Mouse (Mus musculus): Measurements from ENCODE around the gene Rnf41.

The Rnf41 gene

DNA sequence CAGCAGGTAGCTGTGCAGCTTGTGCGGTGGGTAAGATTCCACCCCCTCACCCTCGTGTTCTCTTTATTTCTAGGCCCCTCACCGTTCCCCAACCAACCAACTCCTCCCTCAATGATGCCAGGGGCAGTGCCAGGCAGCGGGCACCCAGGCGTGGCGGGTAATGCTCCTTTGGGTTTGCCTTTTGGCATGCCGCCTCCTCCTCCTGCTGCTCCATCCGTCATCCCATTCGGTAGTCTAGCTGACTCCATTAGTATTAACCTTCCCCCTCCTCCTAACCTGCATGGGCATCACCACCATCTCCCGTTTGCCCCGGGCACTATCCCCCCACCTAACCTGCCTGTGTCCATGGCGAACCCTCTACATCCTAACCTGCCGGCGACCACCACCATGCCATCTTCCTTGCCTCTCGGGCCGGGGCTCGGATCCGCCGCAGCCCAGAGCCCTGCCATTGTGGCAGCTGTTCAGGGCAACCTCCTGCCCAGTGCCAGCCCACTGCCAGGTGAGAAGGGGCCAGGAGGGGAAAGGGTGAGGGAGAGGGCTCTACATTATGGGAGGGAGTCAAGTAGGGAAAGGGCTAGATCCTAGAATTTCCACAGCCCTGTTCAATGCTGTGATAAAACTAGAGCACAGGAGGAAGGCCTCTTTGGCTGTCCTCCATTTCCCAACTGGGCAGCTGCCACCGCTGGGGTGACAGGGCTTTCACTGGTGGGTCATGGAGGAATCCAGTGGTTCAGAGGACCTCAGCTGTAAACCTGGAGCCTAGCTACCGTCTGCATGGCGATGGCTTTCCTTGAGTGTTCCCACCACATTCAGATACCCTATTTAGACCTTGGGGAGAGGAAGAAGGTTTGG, 76.6 kb downstream of the Rnf41 start:
- DNase-seq (ENCODE audit: low spot score), result no peak

DNA sequence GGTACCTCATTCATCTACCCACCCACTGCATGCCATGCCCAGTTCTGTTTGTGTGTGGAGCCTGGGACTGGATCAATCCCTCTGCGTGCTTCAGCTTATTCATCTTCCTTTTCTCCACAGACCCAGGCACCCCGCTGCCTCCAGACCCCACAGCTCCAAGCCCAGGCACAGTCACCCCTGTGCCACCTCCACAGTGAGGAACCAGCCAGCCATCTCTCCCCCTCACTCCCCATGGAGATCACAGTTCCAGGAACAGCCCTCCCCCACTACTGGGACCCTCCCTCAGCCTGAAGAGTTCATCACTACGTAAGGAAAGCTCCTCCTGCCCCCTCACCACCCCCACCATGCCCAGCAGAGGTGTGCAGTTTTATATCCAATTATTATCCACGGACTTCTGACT, 77.3 kb downstream of the Rnf41 start:
- DNase-seq (ENCODE audit: low spot score), result no peak

- no peak for DNase-seq (ENCODE audit: low spot score)
Measured at GRCm38 (mm10) chr10:128489380-128489779, 77.9 kb downstream of the Rnf41 start.

GRCm38 (mm10) chr10:128489785-128490184, 78.3 kb downstream of the Rnf41 start:
- no peak for DNase-seq (ENCODE audit: low spot score)

DNA sequence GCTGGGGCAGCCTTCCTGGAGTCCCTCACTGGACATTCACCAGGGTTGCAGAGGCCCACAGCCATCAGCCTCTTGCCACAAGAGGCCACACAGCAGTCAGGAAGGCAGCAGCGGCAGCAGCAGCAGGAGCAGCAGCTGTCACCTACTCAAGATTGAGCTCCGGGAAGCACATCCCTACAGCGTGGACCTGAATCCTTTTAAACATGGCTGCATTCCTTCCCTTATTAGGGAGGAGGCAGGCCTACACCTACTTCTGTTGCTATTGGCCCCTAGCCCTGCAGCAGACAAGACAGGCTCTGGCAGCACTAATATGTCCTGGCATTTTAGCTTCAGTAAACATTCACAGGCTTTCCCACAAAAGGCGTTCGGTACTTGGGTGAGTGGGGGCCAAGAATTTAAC, 78.8 kb downstream of the Rnf41 start:
- no peak for DNase-seq (ENCODE audit: low spot score)

DNA sequence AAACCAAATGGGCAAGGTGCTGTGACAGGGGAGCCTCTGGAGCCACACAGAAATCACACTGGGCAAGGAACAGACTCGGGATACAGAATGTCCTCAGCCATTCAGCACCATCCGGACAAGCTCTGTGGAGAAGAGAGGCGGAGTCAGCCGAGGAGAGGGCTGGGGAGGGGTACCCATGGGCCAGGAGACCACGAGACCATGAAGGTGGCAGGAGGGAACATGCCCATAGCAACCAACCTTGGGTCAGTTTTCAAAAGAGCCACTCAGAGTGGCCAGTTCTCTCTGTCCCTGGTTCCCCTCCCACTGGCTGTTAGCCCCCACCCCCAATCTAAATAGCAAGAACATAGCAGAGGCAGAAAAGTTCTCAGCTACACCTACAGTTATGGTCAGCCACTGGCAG, 79.5 kb downstream of the Rnf41 start:
- no peak for DNase-seq (ENCODE audit: low spot score)

Data from lung, postnatal 25 days (tissue).